Mouse (Mus musculus): ENCODE results near the gene Cpne9. TPM values are rescaled to one million over a fixed set of nuclear protein-coding genes. Genes with fewer than 3 reads are reported as not detected.

The Cpne9 gene
- total RNA-seq, 4 experiments from 2014 or later = 19.5 to 24.2 (median 19.9) TPM

- DNase-seq (ENCODE audit: low spot score in 2 of 2) = no peak
Measured at GRCm38 (mm10) chr6:113342297-113342696, 60.2 kb downstream of the Cpne9 start.

- peak in 1 of 2 experiments; percentile 65 for DNase-seq (ENCODE audit: low spot score in 2 of 2)
Measured at GRCm38 (mm10) chr6:113343177-113344092, 61.3 kb downstream of the Cpne9 start, which contains the start of gene Camk1. Camk1 (minus strand) TSS chr6:113343984.

DNA sequence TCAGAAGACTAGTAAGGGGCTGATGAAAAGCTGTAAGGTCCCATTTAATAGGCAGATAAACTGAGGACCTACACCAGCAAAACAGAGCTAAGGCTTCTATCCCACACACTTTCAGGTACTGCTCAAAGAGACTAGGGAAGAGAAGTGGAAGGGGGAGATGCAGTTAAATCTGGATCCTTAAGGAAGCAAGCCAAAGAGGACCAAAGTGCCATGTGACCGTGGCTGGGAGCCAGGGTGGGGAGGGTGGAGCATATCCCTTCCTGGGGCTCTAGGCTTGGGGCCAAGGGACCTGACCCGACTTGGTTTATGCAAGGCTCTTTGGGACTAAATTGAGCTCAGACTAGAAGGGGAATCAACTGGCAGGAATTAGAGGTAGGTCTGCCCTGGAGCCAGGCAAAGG lies 62.2 kb downstream of the Cpne9 start:
- DNase-seq (ENCODE audit: low spot score in 2 of 2) = no peak

- DNase-seq (ENCODE audit: low spot score in 2 of 2) = no peak
Measured at GRCm38 (mm10) chr6:113346897-113347296, 64.8 kb downstream of the Cpne9 start.

DNA sequence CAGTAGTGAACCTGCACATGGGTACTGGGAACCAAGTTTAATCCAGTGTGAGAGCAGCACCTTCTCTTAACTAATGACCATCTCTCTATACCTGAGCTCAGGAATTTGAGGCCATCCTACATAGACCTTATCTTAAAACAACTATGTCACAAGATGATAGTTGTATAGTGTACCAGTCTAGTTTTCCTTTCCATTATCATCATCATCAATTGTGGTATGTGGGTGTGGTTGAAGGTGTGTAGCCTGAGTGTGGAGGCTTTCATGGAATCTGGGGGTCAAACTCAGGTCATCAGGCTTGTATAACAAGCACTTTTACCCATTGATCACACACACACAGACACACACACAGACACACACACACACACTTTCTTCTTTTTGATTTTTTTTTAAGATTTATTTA lies 68.4 kb downstream of the Cpne9 start:
- no peak for DNase-seq (ENCODE audit: low spot score in 2 of 2)

DNA sequence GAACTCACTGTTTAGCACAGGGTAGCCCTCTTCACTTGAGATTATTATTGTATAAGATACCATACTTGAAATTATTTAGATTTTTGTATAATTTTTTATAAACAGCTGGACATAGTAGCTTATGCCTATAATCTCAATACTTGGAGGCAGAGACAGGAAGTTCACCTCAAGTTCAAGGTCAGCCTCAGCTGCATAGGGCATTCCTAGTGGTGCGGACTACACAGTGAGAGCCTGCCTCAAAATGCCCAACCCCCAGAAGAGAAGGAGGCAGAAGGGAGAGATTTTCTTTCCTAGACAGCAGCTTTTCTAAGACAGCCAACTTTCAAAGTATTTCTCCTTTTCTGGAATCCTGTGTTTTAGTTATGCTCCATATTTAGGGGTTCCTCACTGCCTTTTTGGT lies 69.1 kb downstream of the Cpne9 start:
- no peak for DNase-seq (ENCODE audit: low spot score in 2 of 2)

DNA sequence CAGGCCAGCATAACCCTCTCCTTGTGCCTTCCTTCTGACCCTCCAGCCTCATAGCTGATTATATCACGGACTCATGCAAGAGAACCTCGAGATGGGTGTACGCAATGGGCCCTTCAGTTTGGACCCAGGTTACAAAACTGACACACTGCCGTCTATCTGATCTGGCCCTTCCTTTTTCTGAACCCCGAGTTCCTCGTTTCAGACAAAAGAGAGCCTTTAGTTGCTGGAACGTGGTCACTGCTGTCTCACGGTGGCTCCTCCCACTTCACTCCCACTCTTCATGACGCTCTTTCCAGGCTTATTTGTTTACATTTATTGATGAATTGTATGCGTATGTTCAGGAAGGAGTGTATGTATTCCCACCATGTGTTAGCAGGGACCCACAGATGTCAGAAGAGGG lies 69.5 kb downstream of the Cpne9 start:
- no peak for DNase-seq (ENCODE audit: low spot score in 2 of 2)

DNA sequence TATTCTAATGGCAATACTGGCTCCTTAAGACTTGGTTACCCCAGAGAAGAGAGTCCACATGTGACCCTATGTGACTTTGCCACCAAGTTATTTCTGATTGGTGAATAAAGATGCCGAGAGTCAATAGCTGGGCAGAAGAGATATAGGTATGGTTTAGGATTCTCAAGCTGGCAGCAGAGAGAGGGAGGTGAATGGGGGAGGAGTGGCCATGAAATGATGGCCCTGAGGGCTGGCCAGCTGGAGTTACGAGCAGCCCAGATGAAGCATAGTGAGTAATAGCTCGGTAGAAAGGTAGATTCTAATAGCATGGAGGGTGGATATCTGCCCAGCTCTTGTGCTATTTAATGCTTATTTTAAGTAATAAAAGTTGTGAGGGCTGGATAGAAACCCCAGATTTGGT lies 70.7 kb downstream of the Cpne9 start:
- no peak for DNase-seq (ENCODE audit: low spot score in 2 of 2)

DNA sequence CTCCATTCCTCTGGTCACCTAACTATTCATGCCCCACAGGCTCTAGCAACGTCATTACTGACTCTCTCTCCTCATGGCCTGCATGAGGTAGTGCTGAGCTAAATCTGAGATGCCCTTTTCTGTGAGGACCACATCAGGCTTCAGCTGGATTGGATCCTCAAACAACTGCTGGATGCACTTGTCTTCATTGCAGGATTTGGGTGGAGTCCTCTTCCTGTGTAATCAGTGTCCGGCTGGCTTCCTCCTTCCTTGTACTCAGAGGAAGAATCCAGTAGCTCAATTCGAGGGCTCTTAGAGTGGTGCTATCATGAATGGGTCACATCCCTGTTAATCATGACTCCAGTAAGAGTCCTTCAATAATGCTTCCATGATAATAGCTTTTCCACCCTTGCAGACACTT lies 71.6 kb downstream of the Cpne9 start:
- DNase-seq (ENCODE audit: low spot score in 2 of 2) = no peak

Other genes with a start within 250 kb of the Cpne9 start
- 10 to 100 TPM; 31.2 to 39.5 (median 37.6) TPM for gene Thumpd3, start 236.1 kb upstream of the Cpne9 start, total RNA-seq (2022)
- gene Setd5, start 204.9 kb upstream of the Cpne9 start, total RNA-seq (2022) = 100 to 1,000 TPM; 104 to 122 (median 115) TPM
- 10 to 100 TPM; 71.7 to 80.9 (median 76.9) TPM for gene Lhfpl4, start 86.9 kb upstream of the Cpne9 start, total RNA-seq (2022)
- 10 to 100 TPM; 15.5 to 19.9 (median 17.7) TPM for gene Mtmr14, start 44.5 kb upstream of the Cpne9 start, total RNA-seq (2022)
- 10 to 100 TPM; 36.8 to 40.5 (median 38.4) TPM for gene Brpf1, start 24.8 kb downstream of the Cpne9 start, total RNA-seq (2022)
- 10 to 100 TPM in 2 of 4 experiments, 1 to 10 TPM in 2; 7.6 to 11.1 (median 9.4) TPM for gene Ogg1, start 44.7 kb downstream of the Cpne9 start, total RNA-seq (2022)
- gene Camk1, start 61.7 kb downstream of the Cpne9 start, total RNA-seq (2022) = 10 to 100 TPM; 57.2 to 74.1 (median 63.7) TPM
- gene Tada3, start 95.6 kb downstream of the Cpne9 start, total RNA-seq (2022) = 10 to 100 TPM; 43.4 to 49.8 (median 47.7) TPM
- gene Arpc4, start 95.8 kb downstream of the Cpne9 start, total RNA-seq (2022) = 100 to 1,000 TPM; 282 to 324 (median 303) TPM
- gene Ttll3, start 107.0 kb downstream of the Cpne9 start, total RNA-seq (2022) = 10 to 100 TPM; 17.2 to 21.6 (median 19.6) TPM
- 10 to 100 TPM; 27.4 to 39.1 (median 35.2) TPM for gene Rpusd3, start 137.0 kb downstream of the Cpne9 start, total RNA-seq (2022)
- not detected for gene Cidec, start 153.5 kb downstream of the Cpne9 start, total RNA-seq (2022)
- 10 to 100 TPM; 38.5 to 47.0 (median 39.7) TPM for gene Jagn1, start 160.3 kb downstream of the Cpne9 start, total RNA-seq (2022)
- gene Il17re, start 176.2 kb downstream of the Cpne9 start, total RNA-seq (2022) = under 1 TPM; 0.22 to 0.45 (median 0.41) TPM
- gene Il17rc, start 189.1 kb downstream of the Cpne9 start, total RNA-seq (2022) = 1 to 10 TPM; 3.8 to 6.1 (median 4.8) TPM
- gene Creld1, start 201.0 kb downstream of the Cpne9 start, total RNA-seq (2022) = 100 to 1,000 TPM in 2 of 4 experiments, 10 to 100 TPM in 2; 86.9 to 135 (median 104) TPM
- gene Prrt3, start 219.6 kb downstream of the Cpne9 start, total RNA-seq (2022) = 10 to 100 TPM; 45.3 to 51.3 (median 49.8) TPM
- gene Emc3, start 249.3 kb downstream of the Cpne9 start, total RNA-seq (2022) = 10 to 100 TPM; 62.1 to 75.3 (median 71.4) TPM
- 1 to 10 TPM; 2.0 to 2.5 (median 2.3) TPM for gene Fancd2, start 249.4 kb downstream of the Cpne9 start, total RNA-seq (2022)